Mouse (Mus musculus) kidney, postnatal 36 days (tissue): ENCODE data around the gene Trmt1.
A peak's percentile ranks its signal among the peaks of the same experiment; 100 is the strongest.

Source experiments
- DNase-seq, 2 experiments: peaks; one replicate each; pipeline ENCODE4 v3.0.0; 2021 to 2022; ENCODE audit warnings: mixed read lengths in 2 of 2

The Trmt1 gene

GRCm38 (mm10) chr8:84711312-84711711 is 25.2 kb downstream of the Trmt1 start:
- no peak for DNase-seq

GRCm38 (mm10) chr8:84711933-84712758 is 26.0 kb downstream of the Trmt1 start:
- peak in 1 of 2 experiments; percentile 46 for DNase-seq

GRCm38 (mm10) chr8:84712759-84713120 is 26.6 kb downstream of the Trmt1 start:
- DNase-seq: no peak

GRCm38 (mm10) chr8:84713381-84713780 is 27.3 kb downstream of the Trmt1 start:
- DNase-seq: no peak

- no peak for DNase-seq
These were observed 28.1 kb downstream of the Trmt1 start for GRCm38 (mm10) chr8:84714161-84714560.

- peak in 1 of 2 experiments; percentile 45 for DNase-seq
These were observed 29.9 kb downstream of the Trmt1 start for GRCm38 (mm10) chr8:84715893-84716468.

GRCm38 (mm10) chr8:84716790-84717189 is 30.7 kb downstream of the Trmt1 start:
- DNase-seq: no peak

GRCm38 (mm10) chr8:84718476-84718875 is 32.4 kb downstream of the Trmt1 start:
- DNase-seq: no peak

- DNase-seq: no peak
These were observed 33.0 kb downstream of the Trmt1 start for GRCm38 (mm10) chr8:84718959-84719690.

GRCm38 (mm10) chr8:84722530-84722849 is 36.4 kb downstream of the Trmt1 start:
- DNase-seq: no peak

- peak; percentile 74 to 82 for DNase-seq
These were observed 36.9 kb downstream of the Trmt1 start, which contains the start of gene G430095P16Rik for GRCm38 (mm10) chr8:84722850-84723570. Gene G430095P16Rik, plus strand, starts transcription at chr8:84723007.

- peak in 1 of 2 experiments; percentile 69 for DNase-seq
These were observed 37.4 kb downstream of the Trmt1 start for GRCm38 (mm10) chr8:84723571-84723900.

- no peak for DNase-seq
These were observed 38.6 kb downstream of the Trmt1 start for GRCm38 (mm10) chr8:84724683-84725082.

GRCm38 (mm10) chr8:84725246-84725940 is 39.3 kb downstream of the Trmt1 start:
- no peak for DNase-seq

GRCm38 (mm10) chr8:84725941-84726259 is 39.8 kb downstream of the Trmt1 start:
- DNase-seq: peak; percentile 60 to 69

GRCm38 (mm10) chr8:84728474-84728873 is 42.4 kb downstream of the Trmt1 start:
- no peak for DNase-seq

- peak; percentile 68 to 73 for DNase-seq
These were observed 43.8 kb downstream of the Trmt1 start for GRCm38 (mm10) chr8:84729921-84730362.

GRCm38 (mm10) chr8:84730541-84731370 is 44.6 kb downstream of the Trmt1 start:
- no peak for DNase-seq

- no peak for DNase-seq
These were observed 45.5 kb downstream of the Trmt1 start for GRCm38 (mm10) chr8:84731371-84732177.

- DNase-seq: no peak
These were observed 46.4 kb downstream of the Trmt1 start for GRCm38 (mm10) chr8:84732545-84732944.

- peak in 1 of 2 experiments; percentile 43 for DNase-seq
These were observed 46.9 kb downstream of the Trmt1 start for GRCm38 (mm10) chr8:84732996-84733395.
